Mouse (Mus musculus) erythroblast, embryonic 14.5 days (primary cell): ENCODE measurements at regions not wholly inside any gene's neighbourhood (a gene's known extent, or its start where the extent isn't known, plus 50 kb on each side); places are given as distances from the start of the nearest gene placed in this dataset.

Experiments used
- GATA1 ChIP-seq: IDR thresholded peaks from 2 replicates; pipeline ENCODE4 v1.6.1; 2012; ENCODE audit warnings: low read length, inconsistent platforms, mixed read lengths
- TAL1 ChIP-seq: IDR thresholded peaks from 3 replicates; pipeline ENCODE4 v1.6.1; 2012; ENCODE audit warnings: low read length, inconsistent platforms, mixed read lengths

GRCm38 (mm10) chr10:43658226-43658593 lies 80.1 kb downstream of the Cd24a start:
- TF ChIP-seq GATA1 (no peak), TAL1 (no peak)
